Mouse (Mus musculus) spleen, adult 12 weeks (tissue): ENCODE measurements around the gene Ctu2.

Experiments used
- DNase-seq: peaks from one replicate; pipeline ENCODE4 v3.0.0; 2022; ENCODE audit warnings: low spot score

Ctu2 gene

GRCm38 (mm10) chr8:122488387-122488786, 12.4 kb downstream of the Ctu2 start:
- DNase-seq = no peak

GRCm38 (mm10) chr8:122497016-122497734, 21.2 kb downstream of the Ctu2 start:
- no peak for DNase-seq

GRCm38 (mm10) chr8:122497912-122498311, 22.0 kb downstream of the Ctu2 start:
- DNase-seq = no peak

- peak; percentile 71 for DNase-seq
Observed at GRCm38 (mm10) chr8:122500856-122501255, 24.9 kb downstream of the Ctu2 start.

GRCm38 (mm10) chr8:122511552-122511951, 35.6 kb downstream of the Ctu2 start:
- no peak for DNase-seq

- DNase-seq = no peak
Observed at GRCm38 (mm10) chr8:122512392-122512791, 36.4 kb downstream of the Ctu2 start.

GRCm38 (mm10) chr8:122515699-122516098, 39.8 kb downstream of the Ctu2 start:
- no peak for DNase-seq

- DNase-seq = no peak
Observed at GRCm38 (mm10) chr8:122517541-122518190, 41.7 kb downstream of the Ctu2 start.

- DNase-seq = no peak
Observed at GRCm38 (mm10) chr8:122520611-122521010, 44.7 kb downstream of the Ctu2 start.

- DNase-seq = no peak
Observed at GRCm38 (mm10) chr8:122522796-122523651, 47.1 kb downstream of the Ctu2 start.

GRCm38 (mm10) chr8:122523652-122524360, 47.9 kb downstream of the Ctu2 start:
- no peak for DNase-seq

- DNase-seq = no peak
Observed at GRCm38 (mm10) chr8:122524506-122524905, 48.6 kb downstream of the Ctu2 start.

GRCm38 (mm10) chr8:122525004-122525403, 49.1 kb downstream of the Ctu2 start:
- DNase-seq = no peak

GRCm38 (mm10) chr8:122526084-122526483, 50.1 kb downstream of the Ctu2 start:
- DNase-seq = no peak

GRCm38 (mm10) chr8:122526526-122527170, 50.7 kb downstream of the Ctu2 start:
- DNase-seq = no peak

GRCm38 (mm10) chr8:122527937-122528336, 52.0 kb downstream of the Ctu2 start:
- DNase-seq = no peak

- no peak for DNase-seq
Observed at GRCm38 (mm10) chr8:122529159-122529558, 53.2 kb downstream of the Ctu2 start.

- DNase-seq = no peak
Observed at GRCm38 (mm10) chr8:122531312-122531711, 55.4 kb downstream of the Ctu2 start.
